8 mouse cellular contexts compared by ENCODE assay signal in genomic region chr2:34753811-34754550, GRCm38 (mm10). TPM values are rescaled to one million over a fixed set of nuclear protein-coding genes. Genes with fewer than 3 reads are reported as not detected.
DNase-seq lines count a peak whose midpoint lies in the region; ATAC-seq and TF ChIP-seq lines count a peak whose summit lies in the region.

No protein-coding gene starts in this region.

- peaks cover 3 to 29% of the 10 kb centered on the region in 2 experiments; a peak in 3 of 4 replicates for H3K36me3 ChIP-seq in MEL (ENCODE audit: control insufficient read depth in 1 of 2, insufficient read depth in 2 of 2, low read length in 2 of 2)
- H3K36me3 ChIP-seq in forebrain, postnatal 0 days (ENCODE audit: insufficient read depth): no peaks in the 10 kb centered on the region
- no peaks in the 10 kb centered on the region for H3K36me3 ChIP-seq in lung, postnatal 0 days (ENCODE audit: insufficient read depth, low read length)

- peak overlapping the region; percentile 60 for H3K4me2 ChIP-seq in forebrain, postnatal 0 days (ENCODE audit: low read depth)
- H3K4me2 ChIP-seq in lung, postnatal 0 days (replicated peaks; ENCODE audit: low read depth, low read length): peak overlapping the region; percentile 75

- WGBS in cerebellum, adult 2 months: 2% methylated on average over 91 of the region's 106 CpGs
- WGBS in forebrain, postnatal 0 days: under 1% methylated on average over 79 of the region's 106 CpGs
- WGBS in lung, postnatal 0 days: under 1% methylated on average over 60 of the region's 106 CpGs

- no peak for TF ChIP-seq RAD21 in MEL (IDR thresholded peaks at IDR 0.05; ENCODE audit: low read depth, low read length)

- peak overlapping the region; percentile 100 for H3K4me3 ChIP-seq in MEL (ENCODE audit: control insufficient read depth in 1 of 2, insufficient read depth in 1 of 2, low read depth in 2 of 2, low read length in 2 of 2)
- peak overlapping the region; percentile 95 for H3K4me3 ChIP-seq in cerebellum, adult 2 months (replicated peaks; ENCODE audit: insufficient read depth, low read depth, low read length)
- peak overlapping the region; percentile 96 for H3K4me3 ChIP-seq in forebrain, postnatal 0 days (ENCODE audit: low read depth, low read length)
- peak overlapping the region; percentile 92 for H3K4me3 ChIP-seq in lung, postnatal 0 days (ENCODE audit: low read depth, low read length)

- ATAC-seq in forebrain, postnatal 0 days: peak; percentile 94
- peak; percentile 75 to 87 for ATAC-seq in hematopoietic stem cell, adult 5-6 weeks (replicated peaks in 1 of 2; ENCODE audit: insufficient read depth in 1 of 2, low FRiP score in 2 of 2, low TSS enrichment in 1 of 2, low read depth in 1 of 2, poor library complexity in 2 of 2, severe bottlenecking in 2 of 2)
- peak; percentile 97 for ATAC-seq in lung, postnatal 0 days

- H3K9ac ChIP-seq in MEL (ENCODE audit: control insufficient read depth, low read depth, low read length, poor library complexity, severe bottlenecking): peak overlapping the region; percentile 100
- H3K9ac ChIP-seq in forebrain, postnatal 0 days: peak overlapping the region; percentile 92
- peak overlapping the region; percentile 86 for H3K9ac ChIP-seq in lung, postnatal 0 days (replicated peaks; ENCODE audit: low read depth)

- no peaks in the 10 kb centered on the region for H3K9me3 ChIP-seq in MEL (replicated peaks; ENCODE audit: insufficient read depth, low read length)
- H3K9me3 ChIP-seq in forebrain, postnatal 0 days (ENCODE audit: low read length): no peaks in the 10 kb centered on the region
- no peaks in the 10 kb centered on the region for H3K9me3 ChIP-seq in lung, postnatal 0 days (ENCODE audit: low read length)

- H3K27me3 ChIP-seq in MEL (ENCODE audit: control insufficient read depth in 1 of 2, insufficient read depth in 2 of 2, low read length in 2 of 2): peaks cover 0 to 2% of the 10 kb centered on the region in 2 experiments; a peak in 2 of 4 replicates
- H3K27me3 ChIP-seq in cerebellum, adult 2 months (ENCODE audit: control insufficient read depth, insufficient read depth, low read length): no peaks in the 10 kb centered on the region
- no peaks in the 10 kb centered on the region for H3K27me3 ChIP-seq in forebrain, postnatal 0 days (ENCODE audit: insufficient read depth, low read length)
- H3K27me3 ChIP-seq in lung, postnatal 0 days (replicated peaks; ENCODE audit: insufficient read depth, low read length): no peaks in the 10 kb centered on the region

- DNase-seq in MEL (ENCODE audit: low read depth, low spot score): peak; percentile 88
- peak; percentile 91 for DNase-seq in cerebellum, adult 2 months
- DNase-seq in forebrain, postnatal 0 days: peak; percentile 92
- DNase-seq in layer of hippocampus, postnatal 10 days (ENCODE audit: low spot score in 2 of 2): peak; percentile 82 to 90
- peak; percentile 94 for DNase-seq in lung, postnatal 0 days (ENCODE audit: low spot score)
- DNase-seq in ovary, postnatal 10 days (ENCODE audit: low spot score): peak; percentile 75
- DNase-seq in thymus, postnatal 0 days (ENCODE audit: low spot score): peak; percentile 86

- H3K4me1 ChIP-seq in MEL (ENCODE audit: control insufficient read depth in 1 of 2, insufficient read depth in 2 of 2, low read length in 2 of 2): peaks cover 10 to 25% of the 10 kb centered on the region in 2 experiments
- H3K4me1 ChIP-seq in cerebellum, adult 2 months (ENCODE audit: control insufficient read depth, insufficient read depth, low read length): peaks cover 3% of the 10 kb centered on the region; the same call in 1 of the 2 replicates
- peaks cover 11% of the 10 kb centered on the region for H3K4me1 ChIP-seq in forebrain, postnatal 0 days (ENCODE audit: insufficient read depth)
- no peaks in the 10 kb centered on the region; the same call in 1 of the 2 replicates for H3K4me1 ChIP-seq in lung, postnatal 0 days (ENCODE audit: insufficient read depth, low read depth, low read length)

- no peak for TF ChIP-seq EP300 in MEL (IDR thresholded peaks at IDR 0.05; ENCODE audit: low read depth in 1 of 2, low read length in 2 of 2)
- no peak for TF ChIP-seq EP300 in lung, postnatal 0 days (IDR thresholded peaks at IDR 0.05)

- H3K79me2 ChIP-seq in MEL (ENCODE audit: control insufficient read depth, insufficient read depth, low read length, poor library complexity): peaks cover 43% of the 10 kb centered on the region

- no peak for TF ChIP-seq CTCF in MEL (IDR thresholded peaks at IDR 0.05 in 2 of 3, conservative IDR thresholded peaks at IDR 0.05 in 1 of 3; ENCODE audit: control insufficient read depth in 1 of 3, insufficient read depth in 1 of 3, low read depth in 2 of 3, low read length in 3 of 3, poor library complexity in 1 of 3, severe bottlenecking in 1 of 3)
- no peak for TF ChIP-seq CTCF in cerebellum, adult 2 months (IDR thresholded peaks at IDR 0.05; ENCODE audit: borderline replicate concordance, insufficient read depth, low read depth, low read length)
- TF ChIP-seq CTCF in forebrain, postnatal 0 days (IDR thresholded peaks at IDR 0.05; ENCODE audit: low read depth): peak; percentile 48
- peak; percentile 46 for TF ChIP-seq CTCF in lung, postnatal 0 days (IDR thresholded peaks at IDR 0.05)

- H3K27ac ChIP-seq in MEL (ENCODE audit: control insufficient read depth, low read depth, low read length): peak overlapping the region; percentile 83
- H3K27ac ChIP-seq in cerebellum, adult 2 months (ENCODE audit: insufficient read depth, low read length): peak overlapping the region; percentile 65
- peak overlapping the region; percentile 90 for H3K27ac ChIP-seq in forebrain, postnatal 0 days (ENCODE audit: low read depth, low read length)
- H3K27ac ChIP-seq in lung, postnatal 0 days (ENCODE audit: low read length): peak overlapping the region; percentile 94

- TF ChIP-seq POLR2A in MEL (IDR thresholded peaks at IDR 0.05; ENCODE audit: control insufficient read depth in 1 of 2, insufficient read depth in 1 of 2, low read depth in 1 of 2, low read length in 2 of 2, poor library complexity in 1 of 2): peak; percentile 73 to 79
- peak; percentile 64 for TF ChIP-seq POLR2A in cerebellum, adult 2 months (IDR thresholded peaks at IDR 0.05; ENCODE audit: borderline replicate concordance, insufficient read depth, low read length)

TF ChIP-seq in MEL, 35 proteins besides CTCF, POLR2A, EP300 and RAD21 (continues in another document):
- TF ChIP-seq SIN3A (IDR thresholded peaks at IDR 0.05; ENCODE audit: low read length) (0 out of 2 replicates have a peak, but pooled peaks have one; percentile 66), MXI1 (IDR thresholded peaks at IDR 0.05; ENCODE audit: low read depth, low read length) (peak; percentile 8; the same call in 1 of the 2 replicates), TBP (IDR thresholded peaks at IDR 0.05; ENCODE audit: low read depth, low read length) (peak; percentile 56; the same call in 1 of the 2 replicates), POLR2AphosphoS5 (IDR thresholded peaks at IDR 0.05; ENCODE audit: borderline replicate concordance, low read depth, low read length) (no peak), ELF1 (IDR thresholded peaks at IDR 0.05; ENCODE audit: low read depth, low read length) (peak; percentile 63), ZNF384 (IDR thresholded peaks at IDR 0.05; ENCODE audit: low read depth, low read length) (no peak), JUND (IDR thresholded peaks at IDR 0.05; ENCODE audit: low read depth, low read length) (no peak), NRF1 (IDR thresholded peaks at IDR 0.05; ENCODE audit: insufficient read depth, low read depth, low read length, poor library complexity, severe bottlenecking) (peak; percentile 91), TCF12 (IDR thresholded peaks at IDR 0.05; ENCODE audit: low read depth, low read length) (peak; percentile 44; the same call in 1 of the 2 replicates), ZMIZ1 (IDR thresholded peaks at IDR 0.05; ENCODE audit: low read depth, low read length) (peak; percentile 71)

RNA-seq across cellular contexts. Expression of gene Gapvd1, which starts 1.1 kb away (rescaled TPM):
- 62.4 and 65.0 TPM in 2 replicates for total RNA-seq in MEL (2012; rRNA removed)
- polyA plus RNA-seq in MEL (2012; ENCODE audit: insufficient read depth in 1 of 2, insufficient read length in 2 of 2, low read depth in 1 of 2, low replicate concordance in 2 of 2, missing spikeins in 1 of 2): 100 to 1,000 TPM in 1 of 2 experiments, 10 to 100 TPM in 1; 96.7 to 174 TPM
- 49.4 and 52.8 TPM in 2 replicates for polyA plus RNA-seq in cerebellum, adult 2 months (2012; rRNA removed)
- 106 and 108 TPM in 2 replicates for total RNA-seq in forebrain, postnatal 0 days (2014; rRNA removed)
- polyA plus RNA-seq in forebrain, postnatal 0 days (2015; fragmentation: Nextera tagmentation; extraction: Ambion mirVana): 59.4 and 94.1 TPM in 2 replicates
- total RNA-seq in hematopoietic stem cell, adult 5-6 weeks (2017): 101 and 110 TPM in 2 replicates
- 100 to 1,000 TPM; 108 to 114 TPM for total RNA-seq in layer of hippocampus, postnatal 10 days (2021)
- polyA plus RNA-seq in lung, postnatal 0 days (2015; fragmentation: Nextera tagmentation; extraction: Ambion mirVana): 50.1 and 58.5 TPM in 2 replicates
- 64.4 and 79.7 TPM in 2 replicates for polyA plus RNA-seq in thymus, postnatal 0 days (2015; fragmentation: Nextera tagmentation; extraction: Ambion mirVana)

RNA-seq across cellular contexts. Expression of gene Hspa5, which starts 17.8 kb away (rescaled TPM):
- total RNA-seq in MEL (2012; rRNA removed): 914 and 1,250 TPM in 2 replicates
- polyA plus RNA-seq in MEL (2012; ENCODE audit: insufficient read depth in 1 of 2, insufficient read length in 2 of 2, low read depth in 1 of 2, low replicate concordance in 2 of 2, missing spikeins in 1 of 2): 100 to 1,000 TPM; 147 to 649 TPM
- polyA plus RNA-seq in cerebellum, adult 2 months (2012; rRNA removed): 226 and 249 TPM in 2 replicates
- 243 and 295 TPM in 2 replicates for total RNA-seq in forebrain, postnatal 0 days (2014; rRNA removed)
- polyA plus RNA-seq in forebrain, postnatal 0 days (2015; fragmentation: Nextera tagmentation; extraction: Ambion mirVana): 292 and 294 TPM in 2 replicates
- total RNA-seq in hematopoietic stem cell, adult 5-6 weeks (2017): 812 and 949 TPM in 2 replicates
- 100 to 1,000 TPM; 219 to 226 TPM for total RNA-seq in layer of hippocampus, postnatal 10 days (2021)
- 372 and 523 TPM in 2 replicates for polyA plus RNA-seq in lung, postnatal 0 days (2015; fragmentation: Nextera tagmentation; extraction: Ambion mirVana)
- polyA plus RNA-seq in thymus, postnatal 0 days (2015; fragmentation: Nextera tagmentation; extraction: Ambion mirVana): 347 and 475 TPM in 2 replicates

RNA-seq across cellular contexts. Expression of gene Rabepk, which starts 45.7 kb away (rescaled TPM):
- total RNA-seq in MEL (2012; rRNA removed): 47.1 and 51.2 TPM in 2 replicates
- 10 to 100 TPM in 1 of 2 experiments, not detected in 1; 85.3 TPM for polyA plus RNA-seq in MEL (2012; ENCODE audit: insufficient read depth in 1 of 2, insufficient read length in 2 of 2, low read depth in 1 of 2, low replicate concordance in 2 of 2, missing spikeins in 1 of 2)
- 43.2 and 46.8 TPM in 2 replicates for polyA plus RNA-seq in cerebellum, adult 2 months (2012; rRNA removed)
- total RNA-seq in forebrain, postnatal 0 days (2014; rRNA removed): 15.6 and 19.4 TPM in 2 replicates
- polyA plus RNA-seq in forebrain, postnatal 0 days (2015; fragmentation: Nextera tagmentation; extraction: Ambion mirVana): 26.1 and 27.3 TPM in 2 replicates
- 34.9 and 66.2 TPM in 2 replicates for total RNA-seq in hematopoietic stem cell, adult 5-6 weeks (2017)
- 10 to 100 TPM; 23.8 to 26.1 TPM for total RNA-seq in layer of hippocampus, postnatal 10 days (2021)
- 18.5 and 19.6 TPM in 2 replicates for polyA plus RNA-seq in lung, postnatal 0 days (2015; fragmentation: Nextera tagmentation; extraction: Ambion mirVana)
- polyA plus RNA-seq in thymus, postnatal 0 days (2015; fragmentation: Nextera tagmentation; extraction: Ambion mirVana): 35.1 and 37.3 TPM in 2 replicates

Comparison
In these comparisons a context has a peak if more than half of its experiments do, and no peak if none do; other contexts are left out.
1. Peak in every context shown above with its lines: DNase-seq, ATAC-seq, H3K4me3 ChIP-seq and H3K27ac ChIP-seq.
2. CTCF ChIP-seq: peak in forebrain, postnatal 0 days (single experiment) and lung, postnatal 0 days (single experiment); none in MEL (0 of 3) and cerebellum, adult 2 months (single experiment).